Mouse (Mus musculus): Measurements from ENCODE around the gene Mapkapk2. TPM values are rescaled to one million over a fixed set of nuclear protein-coding genes. Genes with fewer than 3 reads are reported as not detected.

Gene Mapkapk2
- total and polyA plus RNA-seq, 3 experiments: 196 to 363 (median 283) TPM

DNA sequence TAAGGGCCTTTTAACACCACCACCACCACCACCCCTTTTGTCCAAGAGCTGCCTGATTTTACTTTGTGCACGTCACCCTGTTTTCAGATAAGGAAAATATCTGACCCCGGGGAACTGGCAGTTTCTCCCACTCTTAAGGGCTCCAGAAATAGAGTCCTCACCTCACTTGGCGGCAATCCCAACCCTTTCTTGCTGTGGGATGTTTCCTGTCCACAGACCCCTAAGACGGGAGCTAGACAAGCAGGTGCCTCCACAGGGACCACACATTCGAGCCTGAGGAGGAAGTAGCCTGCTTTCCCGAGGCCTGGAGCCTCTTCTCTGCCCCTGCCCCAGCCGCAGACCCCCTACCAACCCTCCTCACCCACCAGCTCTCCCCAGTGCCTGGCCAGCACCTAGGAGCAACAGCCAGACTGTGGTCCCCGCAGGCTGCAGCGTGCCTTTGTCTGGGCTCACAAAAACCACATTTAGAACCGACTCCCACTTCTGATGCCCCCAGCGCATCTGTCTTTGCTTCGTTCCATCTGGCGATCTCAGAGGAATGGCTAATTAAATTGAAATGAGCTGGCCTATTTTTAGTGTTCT lies 18.9 kb upstream of the Mapkapk2 start:
- 27% methylated on average over 13 of the region's 13 CpGs for WGBS
- H3K4me3 ChIP-seq: no peak overlapping the region
- DNase-seq: peak; percentile 64 to 72
- peaks cover 2% of the 10 kb centered on the region; the same call in 1 of the 2 replicates for H3K36me3 ChIP-seq (ENCODE audit: control insufficient read depth, insufficient read depth, low read length)
- TF ChIP-seq CTCF (IDR thresholded peaks at IDR 0.05): no peak
- TF ChIP-seq EP300 (IDR thresholded peaks at IDR 0.05; ENCODE audit: insufficient read depth, low read depth, low read length): no peak
- TF ChIP-seq POLR2A (IDR thresholded peaks at IDR 0.05; ENCODE audit: insufficient read depth, low read depth, low read length): no peak
- H3K79me2 ChIP-seq (replicated peaks; ENCODE audit: control insufficient read depth, insufficient read depth, low read length): no peaks in the 10 kb centered on the region
- no peaks in the 10 kb centered on the region for H3K27me3 ChIP-seq (ENCODE audit: control insufficient read depth, insufficient read depth, low read length)
- intact Hi-C loops (cut with DNase I): loop anchor here (1.0 to 5.0 kb wide), 5 partner anchors 22 to 145 kb away; partner anchors contain the start of genes Dyrk3 and Rassf5
- peaks cover 4% of the 10 kb centered on the region; the same call in 1 of the 2 replicates for H3K4me1 ChIP-seq (ENCODE audit: control insufficient read depth, insufficient read depth, low read length)
- H3K27ac ChIP-seq: peak overlapping the region; percentile 84
- H3K9ac ChIP-seq (ENCODE audit: low read depth, low read length): peak overlapping the region; percentile 63

DNA sequence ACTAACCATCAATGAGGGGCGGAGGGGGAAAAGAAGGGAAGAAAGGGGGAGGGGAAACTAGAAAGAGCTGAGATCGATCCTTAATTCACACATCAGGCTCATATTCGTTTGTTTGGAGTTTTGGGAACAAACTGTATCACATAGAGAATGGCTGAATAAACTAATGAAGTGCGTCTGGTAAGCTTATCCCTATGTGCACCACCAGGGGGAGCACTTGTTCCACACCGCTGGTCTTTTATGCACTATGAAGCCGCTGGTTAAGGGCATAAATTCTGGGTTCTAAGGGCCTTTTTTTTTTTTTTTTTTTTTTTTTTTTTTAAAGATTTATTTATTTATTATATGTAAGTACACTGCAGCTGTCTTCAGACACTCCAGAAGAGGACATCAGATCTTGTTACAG lies 18.3 kb upstream of the Mapkapk2 start:
- TF ChIP-seq CTCF (IDR thresholded peaks at IDR 0.05) (peak; percentile 73), POLR2A (IDR thresholded peaks at IDR 0.05; ENCODE audit: insufficient read depth, low read depth, low read length) (no peak), EP300 (IDR thresholded peaks at IDR 0.05; ENCODE audit: insufficient read depth, low read depth, low read length) (peak; percentile 68; the same call in 1 of the 2 replicates)
- 8% methylated on average over 6 of the region's 6 CpGs for WGBS
- Histone ChIP-seq H3K4me1 (ENCODE audit: control insufficient read depth, insufficient read depth, low read length) (peaks cover 6% of the 10 kb centered on the region), H3K27me3 (ENCODE audit: control insufficient read depth, insufficient read depth, low read length) (no peaks in the 10 kb centered on the region), H3K4me3 (no peak overlapping the region), H3K9ac (ENCODE audit: low read depth, low read length) (no peak overlapping the region), H3K79me2 (replicated peaks; ENCODE audit: control insufficient read depth, insufficient read depth, low read length) (no peaks in the 10 kb centered on the region), H3K36me3 (ENCODE audit: control insufficient read depth, insufficient read depth, low read length) (peaks cover 2% of the 10 kb centered on the region; the same call in 1 of the 2 replicates), H3K27ac (peak overlapping the region; percentile 58)
- DNase-seq: peak; percentile 59 to 65
- intact Hi-C loops (cut with DNase I): loop anchor here (1.0 to 5.0 kb wide), 5 partner anchors 22 to 145 kb away; partner anchors contain the start of genes Dyrk3 and Rassf5

DNA sequence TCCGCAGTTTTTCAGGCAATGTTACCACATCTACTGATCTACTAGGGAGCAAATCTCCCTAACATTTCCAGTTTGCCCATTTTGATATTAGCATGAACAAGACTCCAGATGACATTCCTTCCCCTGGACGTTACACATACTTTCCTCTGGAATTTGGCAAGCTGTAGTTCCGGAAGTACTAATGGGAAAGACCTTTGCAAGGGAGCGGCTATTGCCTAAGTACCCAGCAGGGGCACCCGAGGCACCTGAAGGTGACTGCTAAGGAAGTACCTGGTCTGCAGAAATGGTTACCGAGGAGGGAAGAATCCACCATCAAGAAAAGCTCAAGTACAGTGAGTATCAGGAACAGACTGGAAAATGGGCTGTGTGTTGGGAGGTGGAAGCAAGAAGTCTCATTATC lies 14.9 kb upstream of the Mapkapk2 start:
- no peaks in the 10 kb centered on the region for H3K79me2 ChIP-seq (replicated peaks; ENCODE audit: control insufficient read depth, insufficient read depth, low read length)
- TF ChIP-seq EP300 (IDR thresholded peaks at IDR 0.05; ENCODE audit: insufficient read depth, low read depth, low read length) (no peak), POLR2A (IDR thresholded peaks at IDR 0.05; ENCODE audit: insufficient read depth, low read depth, low read length) (no peak), CTCF (IDR thresholded peaks at IDR 0.05) (peak; percentile 63)
- H3K4me3 ChIP-seq: no peak overlapping the region
- peaks cover 2% of the 10 kb centered on the region; the same call in 1 of the 2 replicates for H3K36me3 ChIP-seq (ENCODE audit: control insufficient read depth, insufficient read depth, low read length)
- intact Hi-C loops (cut with DNase I): no loop called here
- H3K9ac ChIP-seq (ENCODE audit: low read depth, low read length): no peak overlapping the region
- H3K27me3 ChIP-seq (ENCODE audit: control insufficient read depth, insufficient read depth, low read length): no peaks in the 10 kb centered on the region
- 12% methylated on average over 6 of the region's 6 CpGs for WGBS
- peak in 1 of 2 experiments; percentile 52 for DNase-seq
- peaks cover 8% of the 10 kb centered on the region for H3K4me1 ChIP-seq (ENCODE audit: control insufficient read depth, insufficient read depth, low read length)
- peak overlapping the region; percentile 23; the same call in 1 of the 2 replicates for H3K27ac ChIP-seq

DNA sequence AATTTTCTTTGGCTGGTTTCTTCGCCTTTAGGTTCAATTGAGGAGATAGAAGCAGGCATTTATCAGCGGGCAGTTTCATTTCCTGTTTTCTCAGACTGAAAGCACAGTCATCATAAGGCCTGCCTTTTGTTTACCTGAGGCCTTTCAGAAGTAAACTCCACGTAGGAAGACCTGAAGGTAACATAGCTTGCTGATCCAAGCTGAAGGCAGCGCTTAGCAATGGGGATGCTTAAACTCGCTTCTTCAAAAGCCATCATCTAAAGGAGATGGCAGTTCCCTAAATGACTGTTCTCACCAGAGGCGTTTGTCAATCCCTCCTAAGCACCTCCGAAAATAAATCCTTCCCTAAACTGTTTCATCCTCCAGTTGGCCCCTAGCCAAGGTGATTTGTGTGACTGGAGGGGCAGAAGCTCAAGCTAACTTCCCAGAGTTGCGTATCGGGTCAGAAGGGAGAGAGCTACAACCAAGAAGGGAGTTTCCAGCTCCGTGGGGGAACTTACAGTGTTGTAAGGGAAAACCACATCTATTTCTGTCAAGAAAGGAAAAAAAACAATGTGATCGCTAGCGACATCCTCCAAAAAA lies 13.0 kb upstream of the Mapkapk2 start:
- Histone ChIP-seq H3K4me3 (no peak overlapping the region), H3K27me3 (ENCODE audit: control insufficient read depth, insufficient read depth, low read length) (no peaks in the 10 kb centered on the region), H3K27ac (peak overlapping the region; percentile 53), H3K79me2 (replicated peaks; ENCODE audit: control insufficient read depth, insufficient read depth, low read length) (no peaks in the 10 kb centered on the region), H3K4me1 (ENCODE audit: control insufficient read depth, insufficient read depth, low read length) (peaks cover 5% of the 10 kb centered on the region), H3K36me3 (ENCODE audit: control insufficient read depth, insufficient read depth, low read length) (peaks cover 2% of the 10 kb centered on the region; the same call in 1 of the 2 replicates), H3K9ac (ENCODE audit: low read depth, low read length) (no peak overlapping the region)
- peak; percentile 33 to 56 for DNase-seq
- no peak for TF ChIP-seq POLR2A (IDR thresholded peaks at IDR 0.05; ENCODE audit: insufficient read depth, low read depth, low read length)
- TF ChIP-seq EP300 (IDR thresholded peaks at IDR 0.05; ENCODE audit: insufficient read depth, low read depth, low read length): no peak
- no peak for TF ChIP-seq CTCF (IDR thresholded peaks at IDR 0.05)
- WGBS: 24% methylated on average over 12 of the region's 12 CpGs
- intact Hi-C loops (cut with DNase I): no loop called here

DNA sequence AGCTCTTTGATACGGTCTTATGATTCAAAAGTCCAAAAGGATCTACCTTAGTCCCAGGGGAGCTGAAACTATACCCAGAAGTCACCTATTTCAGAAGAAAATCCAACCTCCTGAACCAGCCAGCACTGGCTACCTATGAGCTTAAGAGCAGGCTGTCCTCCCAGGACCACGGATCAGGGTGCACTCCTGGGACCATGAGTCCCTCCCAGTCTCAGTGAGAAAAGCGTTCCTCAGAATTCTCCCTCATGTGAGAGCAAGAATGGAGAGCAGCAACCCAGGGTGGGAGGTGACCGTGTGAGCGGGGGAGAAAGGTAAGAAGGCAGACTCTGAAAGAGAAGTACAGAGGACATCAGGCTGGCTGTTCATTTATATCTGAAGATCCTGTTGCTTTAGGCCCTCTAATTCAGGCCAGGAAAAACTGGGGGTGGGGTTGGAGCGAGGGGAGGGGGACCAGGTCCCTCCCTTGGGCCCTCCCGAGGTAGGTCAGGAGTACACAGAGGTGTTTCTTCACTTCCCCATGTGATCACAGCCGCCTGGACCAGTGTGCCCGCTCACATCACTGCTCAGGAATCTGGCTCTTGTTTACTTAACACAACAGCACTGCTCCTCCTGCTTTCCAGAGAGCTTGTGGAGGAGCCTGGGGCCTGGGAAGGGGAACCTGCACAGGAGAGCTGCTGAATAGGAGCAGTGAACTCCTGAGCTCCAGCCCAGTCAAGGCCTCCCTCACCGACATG lies 10.1 kb upstream of the Mapkapk2 start:
- WGBS: 56% methylated on average over 10 of the region's 10 CpGs
- no peaks in the 10 kb centered on the region for H3K79me2 ChIP-seq (replicated peaks; ENCODE audit: control insufficient read depth, insufficient read depth, low read length)
- H3K9ac ChIP-seq (ENCODE audit: low read depth, low read length): no peak overlapping the region
- no peak overlapping the region for H3K4me3 ChIP-seq
- DNase-seq: peak; percentile 37 to 65
- no peaks in the 10 kb centered on the region for H3K27me3 ChIP-seq (ENCODE audit: control insufficient read depth, insufficient read depth, low read length)
- no peak for TF ChIP-seq POLR2A (IDR thresholded peaks at IDR 0.05; ENCODE audit: insufficient read depth, low read depth, low read length)
- H3K27ac ChIP-seq: peak overlapping the region; percentile 45
- H3K36me3 ChIP-seq (ENCODE audit: control insufficient read depth, insufficient read depth, low read length): peaks cover 1% of the 10 kb centered on the region; the same call in 1 of the 2 replicates
- intact Hi-C loops (cut with DNase I): no loop called here
- peaks cover 12% of the 10 kb centered on the region for H3K4me1 ChIP-seq (ENCODE audit: control insufficient read depth, insufficient read depth, low read length)
